Mouse (Mus musculus): ENCODE measurements at regions not wholly inside any gene's neighbourhood (a gene's known extent, or its start where the extent isn't known, plus 50 kb on each side); places are given as distances from the start of the nearest gene placed in this dataset.

GRCm38 (mm10) chr3:21292774-21293173, 783.7 kb upstream of the Tbl1xr1 start:
- TF ChIP-seq POLR2A (IDR thresholded peaks at IDR 0.05; ENCODE audit: insufficient read depth, low read depth, low read length) (no peak), CTCF (IDR thresholded peaks at IDR 0.05) (no peak)
